Mouse (Mus musculus) midbrain, embryonic 16.5 days (tissue): ENCODE measurements around the gene Dglucy. TPM values are rescaled to one million over a fixed set of nuclear protein-coding genes. Genes with fewer than 3 reads are reported as not detected.

ENCODE experiments used
- ATAC-seq: fragments of 200-750 bp; cut with Nextera tagmentation; 2 replicates; pipeline ENCODE4 v1.8.0; 2017; ENCODE audit warnings: moderate TSS enrichment
- H3K27ac ChIP-seq: fragments of 300-500 bp; sonication (generic); 2 replicates; pipeline ENCODE4 v1.5.1; 2014; ENCODE audit warnings: mild to moderate bottlenecking, low read length, mixed read lengths
- H3K27me3 ChIP-seq: fragments of 300-500 bp; sonication (generic); 2 replicates; pipeline ENCODE4 v1.6.1; 2014; ENCODE audit warnings: low read depth, low read length, mixed read lengths; ENCODE audit not compliant: control insufficient read depth, insufficient read depth
- H3K36me3 ChIP-seq: fragments of 300-500 bp; sonication (generic); 2 replicates; pipeline ENCODE4 v1.6.1; 2014; ENCODE audit warnings: mild to moderate bottlenecking, low read length, moderate library complexity, mixed read lengths; ENCODE audit not compliant: control insufficient read depth, insufficient read depth
- H3K4me1 ChIP-seq: fragments of 300-500 bp; sonication (generic); 2 replicates; pipeline ENCODE4 v1.6.1; 2014; ENCODE audit warnings: mild to moderate bottlenecking, low read length, mixed read lengths; ENCODE audit not compliant: control insufficient read depth, insufficient read depth
- H3K4me2 ChIP-seq: fragments of 300-500 bp; sonication (generic); 2 replicates; pipeline ENCODE4 v1.6.1; 2014; ENCODE audit warnings: mild to moderate bottlenecking, low read length, mixed read lengths
- H3K4me3 ChIP-seq: fragments of 300-500 bp; sonication (generic); 2 replicates; pipeline ENCODE4 v1.5.1; 2014; ENCODE audit warnings: low read depth, mild to moderate bottlenecking, low read length, moderate library complexity, mixed read lengths
- H3K9ac ChIP-seq: fragments of 300-500 bp; sonication (generic); 2 replicates; pipeline ENCODE4 v1.6.1; 2014; ENCODE audit warnings: low read depth, low read length, mixed read lengths
- H3K9me3 ChIP-seq: fragments of 300-500 bp; sonication (generic); replicated peaks from 2 replicates; pipeline ENCODE4 v1.6.1; 2014; ENCODE audit warnings: mild to moderate bottlenecking, low read length, mixed read lengths; ENCODE audit not compliant: control insufficient read depth, poor library complexity, severe bottlenecking
- WGBS: fragments of 180-500 bp; shearing (Covaris S2); extraction: QIAGEN DNeasy Blood & Tissue Kit; methylation state at CpG from one replicate; pipeline ENCODE4 v1.1.7; 2014; 5-methylcytosine and 5-hydroxymethylcytosine counted together
- polyA plus RNA-seq: library from polyadenylated mRNA; unstranded; fragments of >200 nt; fragmentation: Nextera tagmentation; extraction: Ambion mirVana; gene quantifications from 2 replicates; pipeline ENCODE4 v1.2.1, GENCODE M21; 2015

The Dglucy gene
- polyA plus RNA-seq = 2.2 and 2.9 TPM in 2 replicates

GRCm38 (mm10) chr12:100778934-100779865, at the start of gene Dglucy:
TSS of gene Dglucy (plus strand) at chr12:100779057.
- no peaks in the 10 kb centered on the region for H3K9me3 ChIP-seq
- peak; percentile 98 for ATAC-seq
- 35% methylated on average over 12 of the region's 12 CpGs for WGBS
- H3K4me2 ChIP-seq = peak within 1 kb of the TSS; percentile 34
- peak within 1 kb of the TSS; percentile 75 for H3K27ac ChIP-seq
- no peaks in the 10 kb centered on the region for H3K27me3 ChIP-seq
- no peaks in the 10 kb centered on the region for H3K36me3 ChIP-seq
- peak within 1 kb of the TSS; percentile 16; the same call in 1 of the 2 replicates for H3K4me3 ChIP-seq
- H3K4me1 ChIP-seq = peaks cover 7% of the 10 kb centered on the region; the same call in 1 of the 2 replicates
- peak within 1 kb of the TSS; percentile 51; the same call in 1 of the 2 replicates for H3K9ac ChIP-seq

DNA sequence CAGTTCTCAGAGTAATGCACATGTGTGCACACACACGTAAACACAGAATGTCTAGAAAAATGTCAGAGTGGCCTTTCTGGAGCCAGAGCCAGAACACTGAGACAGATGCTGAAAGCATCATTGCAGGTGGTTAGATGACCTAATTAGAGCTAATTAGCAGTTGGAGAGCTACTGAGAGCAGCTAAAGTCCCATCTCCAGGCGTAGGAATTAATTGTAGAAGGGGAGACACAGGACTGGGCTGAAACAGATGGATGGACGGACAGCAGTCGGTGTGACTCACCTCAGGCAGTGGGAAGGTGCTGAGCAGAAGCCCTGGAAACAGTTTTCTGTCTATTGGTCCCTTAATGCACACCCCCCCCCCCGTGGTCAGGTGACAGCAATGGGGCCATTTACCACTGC, 43.7 kb upstream of the Dglucy start:
- H3K27ac ChIP-seq = no peak overlapping the region
- ATAC-seq = no peak
- 71% methylated on average over 5 of the region's 5 CpGs for WGBS
- H3K4me3 ChIP-seq = no peak overlapping the region
- H3K4me1 ChIP-seq = no peaks in the 10 kb centered on the region
- H3K36me3 ChIP-seq = no peaks in the 10 kb centered on the region
- no peak overlapping the region for H3K9ac ChIP-seq
- no peak overlapping the region for H3K4me2 ChIP-seq
- no peaks in the 10 kb centered on the region for H3K27me3 ChIP-seq
- H3K9me3 ChIP-seq = no peaks in the 10 kb centered on the region

- Histone ChIP-seq H3K4me3 (no peak overlapping the region), H3K9me3 (no peaks in the 10 kb centered on the region), H3K4me1 (no peaks in the 10 kb centered on the region), H3K36me3 (no peaks in the 10 kb centered on the region), H3K4me2 (no peak overlapping the region), H3K27ac (no peak overlapping the region), H3K27me3 (no peaks in the 10 kb centered on the region), H3K9ac (no peak overlapping the region)
- WGBS = 92% methylated on average over 2 of the region's 2 CpGs
- ATAC-seq = no peak
Measured at GRCm38 (mm10) chr12:100735581-100735980, 43.3 kb upstream of the Dglucy start.

DNA sequence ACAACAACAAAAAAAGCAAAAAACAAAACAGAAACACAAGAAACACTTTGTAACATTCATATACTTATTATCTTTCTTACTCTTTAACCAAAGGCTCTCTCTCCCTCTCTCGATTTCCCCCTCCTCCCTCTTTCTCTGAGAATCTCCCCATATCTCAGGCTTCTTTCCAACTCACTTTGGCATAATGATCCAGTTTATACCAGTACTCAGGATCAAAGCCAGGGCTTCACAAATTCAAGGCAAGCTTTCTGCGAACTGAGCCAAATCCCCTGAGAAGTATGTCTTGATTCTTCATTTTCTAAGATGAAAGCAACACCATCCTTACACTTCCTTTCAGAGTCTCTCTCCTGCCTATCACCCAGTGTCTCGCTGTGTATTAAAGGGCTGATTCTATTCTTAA, 40.4 kb upstream of the Dglucy start:
- H3K4me1 ChIP-seq = no peaks in the 10 kb centered on the region
- ATAC-seq = no peak
- no peak overlapping the region for H3K9ac ChIP-seq
- 44% methylated on average over 3 of the region's 3 CpGs for WGBS
- no peaks in the 10 kb centered on the region for H3K27me3 ChIP-seq
- H3K9me3 ChIP-seq = no peaks in the 10 kb centered on the region
- H3K4me2 ChIP-seq = no peak overlapping the region
- no peaks in the 10 kb centered on the region for H3K36me3 ChIP-seq
- H3K27ac ChIP-seq = no peak overlapping the region
- no peak overlapping the region for H3K4me3 ChIP-seq

GRCm38 (mm10) chr12:100739011-100739570, 39.8 kb upstream of the Dglucy start:
- no peak overlapping the region for H3K27ac ChIP-seq
- H3K36me3 ChIP-seq = no peaks in the 10 kb centered on the region
- 86% methylated on average over 4 of the region's 4 CpGs for WGBS
- H3K4me2 ChIP-seq = no peak overlapping the region
- no peaks in the 10 kb centered on the region for H3K9me3 ChIP-seq
- no peak overlapping the region for H3K9ac ChIP-seq
- no peak overlapping the region for H3K4me3 ChIP-seq
- ATAC-seq = no peak
- no peaks in the 10 kb centered on the region for H3K27me3 ChIP-seq
- H3K4me1 ChIP-seq = no peaks in the 10 kb centered on the region

GRCm38 (mm10) chr12:100740313-100740712, 38.5 kb upstream of the Dglucy start:
- ATAC-seq = no peak
- 89% methylated on average over 5 of the region's 5 CpGs for WGBS

DNA sequence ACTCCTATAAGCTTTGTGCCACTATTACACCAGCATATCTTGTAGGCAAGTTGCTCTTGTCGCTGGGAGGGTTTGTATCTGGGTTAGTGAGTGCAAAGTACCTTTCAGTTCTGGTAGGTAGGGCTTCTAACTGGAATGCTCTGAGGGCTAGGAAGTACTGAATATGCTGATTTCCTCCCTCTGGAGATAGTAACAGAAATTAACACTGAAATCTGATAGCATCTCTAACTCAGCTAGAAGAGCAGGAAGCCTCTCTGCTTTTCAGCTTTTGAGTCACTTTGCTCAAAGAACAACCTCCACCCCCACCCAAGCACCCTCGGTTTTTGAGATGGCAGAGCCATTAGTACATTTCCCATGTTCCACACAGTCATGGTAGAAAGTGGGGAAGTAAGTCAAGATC, 36.4 kb upstream of the Dglucy start:
- H3K27ac ChIP-seq = no peak overlapping the region
- no peaks in the 10 kb centered on the region for H3K36me3 ChIP-seq
- H3K4me3 ChIP-seq = no peak overlapping the region
- ATAC-seq = no peak
- no peak overlapping the region for H3K9ac ChIP-seq
- no peaks in the 10 kb centered on the region for H3K4me1 ChIP-seq
- no peaks in the 10 kb centered on the region for H3K9me3 ChIP-seq
- no peak overlapping the region for H3K4me2 ChIP-seq
- 85% methylated on average over 2 of the region's 2 CpGs for WGBS
- H3K27me3 ChIP-seq = no peaks in the 10 kb centered on the region

More at GRCm38 (mm10) chr12:100740313-100740712, 38.5 kb upstream of the Dglucy start:
- Histone ChIP-seq H3K9ac (no peak overlapping the region), H3K36me3 (no peaks in the 10 kb centered on the region), H3K9me3 (no peaks in the 10 kb centered on the region), H3K27ac (no peak overlapping the region), H3K4me1 (no peaks in the 10 kb centered on the region), H3K27me3 (no peaks in the 10 kb centered on the region), H3K4me2 (no peak overlapping the region), H3K4me3 (no peak overlapping the region)

DNA sequence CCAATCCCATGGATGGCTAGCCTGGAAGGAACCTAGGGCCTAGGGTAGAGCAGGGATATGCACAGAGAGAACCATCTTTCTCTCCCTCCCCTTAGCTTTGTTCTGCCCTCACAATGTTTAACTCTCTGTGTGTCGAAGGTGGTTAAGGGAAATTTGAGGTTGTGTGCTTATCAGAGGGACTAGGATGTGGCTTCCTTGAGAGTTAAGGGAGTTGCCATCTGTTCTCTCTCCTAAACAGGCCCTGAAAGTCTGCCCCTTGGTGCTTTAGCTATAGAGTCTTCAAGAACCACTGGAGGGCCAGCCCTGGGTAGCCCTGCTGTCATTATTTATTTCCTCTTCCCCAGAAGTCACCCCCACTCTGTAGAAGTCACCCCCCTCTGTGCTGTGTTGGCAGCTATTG, 25.9 kb upstream of the Dglucy start:
- Histone ChIP-seq H3K27me3 (no peaks in the 10 kb centered on the region), H3K27ac (no peak overlapping the region), H3K36me3 (no peaks in the 10 kb centered on the region), H3K4me2 (no peak overlapping the region), H3K9ac (no peak overlapping the region), H3K9me3 (no peaks in the 10 kb centered on the region), H3K4me3 (no peak overlapping the region), H3K4me1 (no peaks in the 10 kb centered on the region)
- ATAC-seq = no peak
- 74% methylated on average over 1 of the region's 1 CpGs for WGBS

GRCm38 (mm10) chr12:100753716-100754115, 25.1 kb upstream of the Dglucy start:
- Histone ChIP-seq H3K27me3 (no peaks in the 10 kb centered on the region), H3K4me1 (no peaks in the 10 kb centered on the region), H3K36me3 (no peaks in the 10 kb centered on the region), H3K4me2 (no peak overlapping the region), H3K4me3 (no peak overlapping the region), H3K9me3 (no peaks in the 10 kb centered on the region), H3K9ac (no peak overlapping the region), H3K27ac (no peak overlapping the region)
- WGBS = 47% methylated on average over 1 of the region's 1 CpGs
- ATAC-seq = no peak
